Mouse (Mus musculus) neural tube, embryonic 13.5 days (tissue): ENCODE data around the gene 4930444G20Rik. TPM values are rescaled to one million over a fixed set of nuclear protein-coding genes. Genes with fewer than 3 reads are reported as not detected.
"Not testable (repeated sequence)": the region's sequence is repeated elsewhere in the genome, so short reads cannot be mapped to it uniquely, and the experiment has no call there.

ENCODE experiments used
- ATAC-seq: fragments of 200-750 bp; cut with Nextera tagmentation; 2 replicates; pipeline ENCODE4 v1.8.0; 2017; ENCODE audit warnings: low read depth, mild to moderate bottlenecking, moderate TSS enrichment, moderate library complexity
- H3K27ac ChIP-seq: fragments of 300-500 bp; sonication (generic); replicated peaks from 2 replicates; pipeline ENCODE4 v1.5.1; 2015; ENCODE audit warnings: moderate library complexity, mild to moderate bottlenecking, inconsistent platforms
- H3K27me3 ChIP-seq: fragments of 300-500 bp; sonication (generic); 2 replicates; pipeline ENCODE4 v1.6.1; 2015; ENCODE audit warnings: mild to moderate bottlenecking, inconsistent platforms
- H3K36me3 ChIP-seq: fragments of 300-500 bp; sonication (generic); 2 replicates; pipeline ENCODE4 v1.6.1; 2015; ENCODE audit warnings: mild to moderate bottlenecking, inconsistent platforms
- H3K4me1 ChIP-seq: fragments of 300-500 bp; sonication (generic); replicated peaks from 2 replicates; pipeline ENCODE4 v1.6.1; 2015; ENCODE audit warnings: inconsistent platforms
- H3K4me2 ChIP-seq: fragments of 300-500 bp; sonication (generic); 2 replicates; pipeline ENCODE4 v1.6.1; 2015; ENCODE audit warnings: inconsistent platforms, mild to moderate bottlenecking, moderate library complexity
- H3K4me3 ChIP-seq: fragments of 300-500 bp; sonication (generic); 2 replicates; pipeline ENCODE4 v1.5.1; 2015; ENCODE audit warnings: mild to moderate bottlenecking, inconsistent platforms
- H3K9ac ChIP-seq: fragments of 300-500 bp; sonication (generic); 2 replicates; pipeline ENCODE4 v1.6.1; 2015; ENCODE audit warnings: moderate library complexity, mild to moderate bottlenecking, inconsistent platforms
- H3K9me3 ChIP-seq: fragments of 300-500 bp; sonication (generic); 2 replicates; pipeline ENCODE4 v1.6.1; 2016; ENCODE audit warnings: inconsistent platforms
- WGBS: fragments of 180-500 bp; shearing (Covaris S2); methylation state at CpG from one replicate; pipeline ENCODE4 v1.1.7; 2015; 5-methylcytosine and 5-hydroxymethylcytosine counted together
- polyA plus RNA-seq: library from polyadenylated mRNA; unstranded; fragments of >200 nt; fragmentation: Nextera tagmentation; extraction: Ambion mirVana; gene quantifications from 2 replicates; pipeline ENCODE4 v1.2.1, GENCODE M21; 2015

Gene 4930444G20Rik
- not detected in 2 replicates for polyA plus RNA-seq

DNA sequence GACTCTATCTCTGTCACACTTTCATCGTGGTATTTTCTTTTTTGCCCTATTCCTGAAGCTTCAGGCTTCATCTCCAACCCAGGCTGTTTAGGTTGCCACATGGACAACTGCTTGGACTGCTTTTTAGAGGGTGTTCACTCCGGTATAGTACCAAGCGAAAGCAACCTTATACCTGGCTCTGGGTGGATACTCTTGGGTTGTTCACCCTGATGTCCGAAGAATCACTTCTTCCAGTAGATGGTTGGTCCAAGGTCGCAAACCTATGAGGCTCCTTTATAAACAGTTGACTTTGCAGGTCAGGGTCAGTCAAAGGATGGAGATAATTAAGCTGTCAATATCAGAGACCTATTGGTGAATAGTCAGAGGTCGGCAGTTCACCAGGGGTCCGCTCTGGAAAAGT, at the start of gene 4930444G20Rik:
TSS of gene 4930444G20Rik (minus strand) at position 101 of the 400 bp plus-strand sequence.
- not testable (repeated sequence) for H3K4me1 ChIP-seq, H3K27me3 ChIP-seq, H3K9ac ChIP-seq, ATAC-seq, H3K27ac ChIP-seq, H3K36me3 ChIP-seq, H3K9me3 ChIP-seq, H3K4me2 ChIP-seq, H3K4me3 ChIP-seq
- WGBS: 95% methylated on average over 7 of the region's 7 CpGs

DNA sequence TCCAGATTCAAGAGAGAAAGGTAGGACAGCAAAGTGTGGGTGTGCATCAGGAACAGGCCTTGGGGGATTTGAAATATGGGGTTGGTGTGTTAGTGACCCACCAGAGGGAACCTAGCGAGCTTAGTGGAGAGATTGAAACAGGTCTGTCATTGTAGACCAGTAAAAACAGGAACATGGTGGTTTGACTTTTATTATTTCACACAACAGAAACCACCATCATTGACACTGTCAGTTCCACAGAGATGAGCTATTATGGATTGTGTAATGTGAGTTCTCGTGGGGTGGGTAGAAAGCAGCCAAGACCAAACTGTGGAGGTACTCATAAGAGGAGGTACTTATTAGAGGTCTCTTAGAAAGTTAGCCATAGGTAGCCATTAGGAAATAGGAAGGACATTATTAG, 6.7 kb upstream of the 4930444G20Rik start:
- H3K4me2 ChIP-seq: no peak overlapping the region
- no peaks in the 10 kb centered on the region for H3K36me3 ChIP-seq
- H3K4me1 ChIP-seq: no peaks in the 10 kb centered on the region
- no peak overlapping the region for H3K4me3 ChIP-seq
- no peak for ATAC-seq
- H3K9me3 ChIP-seq: no peaks in the 10 kb centered on the region
- no peak overlapping the region for H3K27ac ChIP-seq
- 92% methylated on average over 2 of the region's 2 CpGs for WGBS
- no peaks in the 10 kb centered on the region for H3K27me3 ChIP-seq
- no peak overlapping the region for H3K9ac ChIP-seq

DNA sequence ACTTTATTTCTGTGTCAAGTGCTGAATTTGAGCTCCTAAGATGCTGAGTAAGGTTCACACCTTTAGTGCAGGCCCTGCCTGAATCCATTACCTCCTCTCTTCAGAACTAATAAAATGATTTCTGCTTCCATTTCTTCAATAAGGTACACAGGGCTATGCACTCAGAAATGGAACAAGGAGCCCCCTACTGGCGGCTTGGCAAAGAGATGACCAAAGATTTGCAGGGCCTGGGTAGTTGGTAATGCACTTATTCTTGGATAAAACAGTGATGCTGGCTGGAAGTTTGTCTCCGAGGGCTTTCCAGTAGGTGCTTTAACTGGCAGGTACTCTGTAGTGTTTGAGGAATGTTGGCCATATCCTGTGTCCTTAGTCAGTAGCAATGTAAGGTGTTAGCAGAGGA, 4.9 kb upstream of the 4930444G20Rik start:
- no peak overlapping the region for H3K27ac ChIP-seq
- WGBS: 61% methylated on average over 2 of the region's 2 CpGs
- H3K4me1 ChIP-seq: no peaks in the 10 kb centered on the region
- H3K9ac ChIP-seq: no peak overlapping the region
- H3K36me3 ChIP-seq: no peaks in the 10 kb centered on the region
- no peaks in the 10 kb centered on the region for H3K27me3 ChIP-seq
- H3K9me3 ChIP-seq: no peaks in the 10 kb centered on the region
- no peak for ATAC-seq
- H3K4me3 ChIP-seq: no peak overlapping the region
- no peak overlapping the region for H3K4me2 ChIP-seq

DNA sequence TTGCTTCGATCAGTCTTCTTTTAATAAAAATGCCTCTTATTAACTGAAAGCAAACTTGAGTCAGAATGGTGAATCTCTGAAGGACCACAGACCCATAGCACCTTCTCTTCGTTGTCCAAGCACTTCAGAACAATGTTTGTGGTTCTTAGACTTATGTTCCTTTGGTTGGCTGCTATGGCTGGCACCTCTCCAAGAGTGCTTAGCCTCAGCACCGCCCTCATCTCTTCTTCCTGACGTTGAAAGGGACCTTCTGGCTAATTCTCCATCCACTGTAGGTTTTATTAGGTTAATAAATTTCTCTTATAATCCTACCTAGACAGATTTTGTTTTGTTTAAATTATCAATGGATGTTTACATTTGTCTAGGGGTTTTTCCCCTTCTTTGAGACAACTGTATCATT, 2.7 kb upstream of the 4930444G20Rik start:
- no peak overlapping the region for H3K4me3 ChIP-seq
- WGBS: 70% methylated on average over 4 of the region's 4 CpGs
- no peak overlapping the region for H3K27ac ChIP-seq
- ATAC-seq: no peak
- H3K9me3 ChIP-seq: no peaks in the 10 kb centered on the region
- H3K4me2 ChIP-seq: no peak overlapping the region
- no peak overlapping the region for H3K9ac ChIP-seq
- H3K4me1 ChIP-seq: no peaks in the 10 kb centered on the region
- no peaks in the 10 kb centered on the region for H3K27me3 ChIP-seq
- H3K36me3 ChIP-seq: no peaks in the 10 kb centered on the region

DNA sequence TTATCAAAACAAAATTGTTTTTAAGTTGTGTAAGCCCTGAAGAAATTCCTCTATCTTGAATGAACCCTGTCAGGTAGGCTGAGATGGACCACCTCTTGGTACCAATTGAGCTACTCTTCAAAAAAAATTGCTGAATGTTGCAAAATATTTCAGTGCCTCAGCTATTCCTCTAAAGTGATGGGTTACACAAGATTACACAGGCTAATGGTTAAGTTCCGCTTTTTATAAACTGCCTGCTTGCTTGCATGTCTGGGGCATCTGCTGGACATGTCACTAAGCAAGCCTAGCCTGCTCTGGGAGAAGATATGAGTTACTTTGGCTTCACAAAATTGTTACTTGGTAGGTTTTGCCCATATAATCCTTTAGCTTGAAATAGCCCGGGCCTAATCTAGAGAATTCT, 2.3 kb upstream of the 4930444G20Rik start:
- Histone ChIP-seq H3K4me2 (no peak overlapping the region), H3K4me3 (no peak overlapping the region), H3K9ac (no peak overlapping the region), H3K27me3 (no peaks in the 10 kb centered on the region), H3K36me3 (no peaks in the 10 kb centered on the region), H3K27ac (no peak overlapping the region), H3K9me3 (no peaks in the 10 kb centered on the region), H3K4me1 (no peaks in the 10 kb centered on the region)
- no peak for ATAC-seq
- 91% methylated on average over 2 of the region's 2 CpGs for WGBS

DNA sequence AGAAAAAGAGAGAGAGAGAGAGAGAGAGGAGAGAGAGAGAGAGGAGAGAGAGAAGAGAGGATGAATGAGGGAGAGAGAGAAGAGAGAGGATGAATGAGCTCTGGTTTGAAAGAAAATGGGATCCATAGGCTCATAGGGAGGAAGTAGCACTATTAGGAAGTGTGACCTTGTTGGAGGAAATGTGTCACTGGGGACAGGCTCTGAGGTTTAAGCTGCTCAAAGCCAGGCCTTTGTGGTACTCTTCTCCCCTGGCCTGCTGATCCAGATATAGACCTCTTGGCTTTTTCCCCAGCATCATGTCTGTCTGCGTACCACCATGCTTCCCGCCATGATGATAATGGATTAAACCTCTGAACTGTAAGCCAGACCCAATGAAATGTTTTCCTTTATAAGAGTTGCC, 8.5 kb downstream of the 4930444G20Rik start:
- Histone ChIP-seq H3K27ac (no peak overlapping the region), H3K9me3 (no peaks in the 10 kb centered on the region), H3K4me1 (peaks cover 6% of the 10 kb centered on the region), H3K36me3 (no peaks in the 10 kb centered on the region), H3K4me3 (0 out of 2 replicates have a peak overlapping the region, but pooled peaks have one; percentile 54), H3K27me3 (no peaks in the 10 kb centered on the region), H3K4me2 (peak overlapping the region; percentile 82), H3K9ac (no peak overlapping the region; the same call in 1 of the 2 replicates)
- 76% methylated on average over 2 of the region's 2 CpGs for WGBS
- no peak for ATAC-seq

DNA sequence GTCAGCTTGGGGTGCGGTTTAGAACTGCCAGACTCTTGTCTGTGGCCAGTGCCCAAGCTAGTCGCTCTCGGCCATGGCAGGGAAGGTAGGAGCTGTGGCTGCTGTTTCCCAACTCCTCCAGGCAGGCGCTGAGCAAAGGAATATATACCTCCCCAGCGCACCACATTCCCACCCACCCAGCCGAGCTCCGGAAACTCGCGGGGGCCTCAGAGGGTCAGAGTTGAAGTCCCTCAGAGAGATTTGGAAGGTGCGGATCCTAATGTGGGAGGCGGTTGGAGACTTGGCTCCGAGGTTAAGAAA, 8.9 kb downstream of the 4930444G20Rik start:
- WGBS: 24% methylated on average over 12 of the region's 12 CpGs
- ATAC-seq: no peak
- H3K27ac ChIP-seq: no peak overlapping the region
- H3K27me3 ChIP-seq: no peaks in the 10 kb centered on the region
- H3K36me3 ChIP-seq: no peaks in the 10 kb centered on the region
- H3K4me3 ChIP-seq: peak overlapping the region; percentile 54
- H3K4me1 ChIP-seq: peaks cover 6% of the 10 kb centered on the region
- H3K9ac ChIP-seq: peak overlapping the region; percentile 74
- H3K4me2 ChIP-seq: peak overlapping the region; percentile 82
- H3K9me3 ChIP-seq: no peaks in the 10 kb centered on the region

DNA sequence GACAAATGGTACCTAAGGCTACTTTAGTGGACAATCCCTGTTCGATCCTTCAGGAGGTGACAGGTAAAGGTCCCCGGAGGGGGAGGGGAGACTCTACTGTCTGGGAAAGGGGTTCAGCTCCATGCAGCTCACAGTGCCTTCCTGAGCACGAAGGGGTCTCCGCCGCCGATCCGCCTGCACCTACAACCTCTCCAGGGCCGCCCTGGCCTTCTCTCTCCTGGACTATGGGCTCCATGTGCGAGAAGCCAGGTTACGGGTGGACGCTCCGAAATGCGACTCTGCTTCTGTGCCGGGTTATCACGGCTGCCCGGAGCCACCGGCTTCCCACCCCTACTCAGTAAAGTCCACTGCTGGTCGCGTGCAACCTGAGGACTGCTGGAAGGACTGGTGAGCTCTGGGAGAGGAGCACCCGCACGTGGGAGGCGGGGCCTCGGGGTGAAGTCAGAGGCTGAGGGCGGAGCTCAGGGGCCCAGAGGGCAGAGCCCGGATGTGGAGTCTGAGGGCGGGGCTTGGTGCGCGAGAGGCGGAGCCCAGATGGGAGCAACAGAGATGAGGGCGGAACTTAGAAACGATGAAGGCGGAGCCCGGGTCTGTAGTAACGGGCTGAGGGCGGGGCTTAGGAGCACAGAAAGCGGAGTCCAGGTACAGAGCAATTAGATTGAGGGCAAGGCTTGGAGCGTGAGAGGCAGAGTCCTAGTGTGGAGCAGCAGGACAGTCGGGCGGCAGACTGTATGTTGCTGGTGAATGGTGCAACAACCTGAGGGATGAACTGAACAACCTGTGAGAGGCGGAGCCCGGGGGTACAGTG, 9.5 kb downstream of the 4930444G20Rik start:
- H3K4me1 ChIP-seq: peaks cover 6% of the 10 kb centered on the region
- no peaks in the 10 kb centered on the region for H3K36me3 ChIP-seq
- H3K9me3 ChIP-seq: no peaks in the 10 kb centered on the region
- H3K9ac ChIP-seq: peak overlapping the region; percentile 74
- H3K4me2 ChIP-seq: peak overlapping the region; percentile 82
- H3K27ac ChIP-seq: no peak overlapping the region
- H3K27me3 ChIP-seq: no peaks in the 10 kb centered on the region
- WGBS: 9% methylated on average over 41 of the region's 41 CpGs
- ATAC-seq: peak; percentile 99
- peak overlapping the region; percentile 54 for H3K4me3 ChIP-seq

DNA sequence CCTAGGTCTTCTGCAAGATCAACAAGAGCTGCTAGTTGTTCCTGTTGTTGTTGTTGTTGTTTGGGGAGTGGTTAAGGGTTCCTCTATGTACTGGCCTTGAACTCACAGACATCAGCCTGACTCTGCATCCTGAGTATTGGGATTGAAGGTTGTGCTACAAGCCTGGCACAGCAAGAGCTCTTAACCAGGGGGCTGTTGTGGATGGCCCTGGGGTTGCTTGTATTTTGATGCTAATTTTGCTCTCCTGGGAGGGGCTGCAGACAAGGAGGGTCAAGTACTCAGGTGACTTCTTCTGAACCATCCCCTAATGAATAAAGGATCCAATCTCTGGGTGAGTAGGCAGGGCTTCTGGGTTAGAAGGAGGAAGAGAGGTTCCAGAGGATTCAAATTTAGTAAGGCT, 12.6 kb downstream of the 4930444G20Rik start:
- H3K4me2 ChIP-seq: no peak overlapping the region
- no peak for ATAC-seq
- H3K27ac ChIP-seq: no peak overlapping the region
- H3K9ac ChIP-seq: no peak overlapping the region
- H3K4me1 ChIP-seq: peaks cover 6% of the 10 kb centered on the region
- H3K9me3 ChIP-seq: no peaks in the 10 kb centered on the region
- H3K4me3 ChIP-seq: no peak overlapping the region
- H3K36me3 ChIP-seq: no peaks in the 10 kb centered on the region
- H3K27me3 ChIP-seq: no peaks in the 10 kb centered on the region

DNA sequence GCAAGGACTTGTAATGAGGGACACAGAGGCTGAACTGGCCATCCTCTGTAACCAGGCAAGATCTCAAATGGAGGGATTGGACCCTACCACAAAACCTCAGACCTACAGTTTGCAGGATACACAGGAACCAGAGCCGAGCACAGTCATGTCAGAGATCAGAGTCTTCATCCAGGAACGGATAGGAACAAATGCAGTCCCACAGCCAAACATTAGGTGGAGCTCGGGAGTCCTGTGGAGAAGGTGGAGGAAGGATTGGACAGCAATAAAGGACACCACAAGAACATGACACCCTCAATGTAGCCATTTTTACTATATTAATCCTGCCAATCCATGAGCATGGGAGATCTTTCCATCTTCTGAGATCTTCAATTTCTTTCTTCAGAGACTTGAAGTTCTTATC, 31.6 kb downstream of the 4930444G20Rik start:
- not testable (repeated sequence) for ATAC-seq, H3K4me2 ChIP-seq, H3K4me1 ChIP-seq, H3K36me3 ChIP-seq, H3K9ac ChIP-seq, H3K4me3 ChIP-seq, H3K27ac ChIP-seq, H3K9me3 ChIP-seq, H3K27me3 ChIP-seq
- 13% methylated on average over 3 of the region's 3 CpGs for WGBS

DNA sequence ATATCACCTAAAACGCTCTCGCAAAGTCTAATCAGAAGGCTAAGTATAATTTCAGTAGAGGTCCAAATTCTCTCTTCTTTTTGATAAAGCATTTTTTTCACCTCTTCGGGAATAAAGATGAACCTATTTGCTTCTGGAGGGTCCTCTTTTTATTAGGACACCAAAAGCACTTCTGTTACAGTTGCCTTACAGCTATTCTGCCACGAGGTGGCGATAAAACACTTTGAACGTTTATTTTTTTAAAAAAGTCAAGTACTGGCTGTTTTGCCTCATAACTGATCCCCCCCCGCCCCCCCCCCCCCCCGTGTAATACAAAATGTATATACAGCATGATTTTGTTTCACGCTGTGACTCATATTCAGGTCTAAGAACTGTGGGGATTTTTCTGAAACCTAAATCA, 33.6 kb downstream of the 4930444G20Rik start:
- WGBS: 9% methylated on average over 9 of the region's 9 CpGs
- Histone ChIP-seq H3K4me2 (no peak overlapping the region), H3K4me1 (no peaks in the 10 kb centered on the region), H3K9me3 (no peaks in the 10 kb centered on the region), H3K27me3 (no peaks in the 10 kb centered on the region), H3K9ac (no peak overlapping the region), H3K36me3 (no peaks in the 10 kb centered on the region), H3K4me3 (no peak overlapping the region), H3K27ac (no peak overlapping the region)
- ATAC-seq: no peak

DNA sequence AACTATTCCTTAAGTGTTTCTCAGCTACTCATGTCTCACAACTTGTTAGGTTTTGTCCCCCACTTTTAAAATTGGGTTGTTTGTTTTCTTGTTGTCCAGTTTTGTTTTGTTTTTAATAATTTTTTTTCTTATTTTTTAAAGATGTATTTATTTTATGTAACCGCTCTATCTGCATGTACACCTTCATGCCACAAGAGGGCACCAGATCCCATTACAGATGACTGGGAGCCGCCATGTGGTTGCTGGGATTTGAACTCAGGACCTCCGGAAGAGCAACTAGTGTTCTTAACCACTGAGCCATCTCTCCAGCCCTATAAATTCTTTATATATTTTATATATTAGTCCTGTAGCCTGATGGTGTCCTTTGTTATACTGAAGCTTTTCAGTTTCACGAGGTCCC, 49.3 kb downstream of the 4930444G20Rik start:
- Histone ChIP-seq H3K9ac (no peak overlapping the region), H3K4me3 (no peak overlapping the region), H3K27ac (no peak overlapping the region), H3K27me3 (no peaks in the 10 kb centered on the region), H3K4me2 (no peak overlapping the region), H3K9me3 (no peaks in the 10 kb centered on the region), H3K4me1 (no peaks in the 10 kb centered on the region), H3K36me3 (no peaks in the 10 kb centered on the region)
- no peak for ATAC-seq
- 95% methylated on average over 4 of the region's 4 CpGs for WGBS
